10 mouse cellular contexts compared by ENCODE assay signal in genomic region chr4:134119644-134120043, GRCm38 (mm10). TPM values are rescaled to one million over a fixed set of nuclear protein-coding genes. Genes with fewer than 3 reads are reported as not detected.
DNase-seq lines count a peak whose midpoint lies in the region; ATAC-seq and TF ChIP-seq lines count a peak whose summit lies in the region.
"Had no signal": no experiment of that assay in that cellular context is flagged by ENCODE, and none has a peak within 500 bp of the region (broad histone marks: within the 10 kb centered on the region; RNA-seq: fewer than 3 reads in every experiment).

No protein-coding gene starts in this region.

- no peak overlapping the region for H3K4me2 ChIP-seq in lung, postnatal 0 days (replicated peaks; ENCODE audit: low read depth, low read length)
- H3K4me2 ChIP-seq in embryonic facial prominence, embryonic 13.5 days: no peak overlapping the region
- no peak overlapping the region for H3K4me2 ChIP-seq in stomach, postnatal 0 days (replicated peaks; ENCODE audit: low read depth)
- H3K4me2 ChIP-seq: embryonic facial prominence, embryonic 15.5 days; neural tube, embryonic 12.5 days had no signal

- H3K27ac ChIP-seq in cerebellum, adult 2 months (ENCODE audit: insufficient read depth, low read length): no peak overlapping the region
- H3K27ac ChIP-seq in lung, postnatal 0 days (ENCODE audit: low read length): no peak overlapping the region
- H3K27ac ChIP-seq in embryonic facial prominence, embryonic 13.5 days: no peak overlapping the region
- H3K27ac ChIP-seq in stomach, postnatal 0 days (replicated peaks): no peak overlapping the region
- H3K27ac ChIP-seq: embryonic facial prominence, embryonic 15.5 days; neural tube, embryonic 12.5 days had no signal

- peaks cover 7% of the 10 kb centered on the region for H3K4me1 ChIP-seq in cerebellum, adult 2 months (ENCODE audit: control insufficient read depth, insufficient read depth, low read length)
- H3K4me1 ChIP-seq in lung, postnatal 0 days (ENCODE audit: insufficient read depth, low read depth, low read length): no peaks in the 10 kb centered on the region
- peaks cover 23% of the 10 kb centered on the region for H3K4me1 ChIP-seq in embryonic facial prominence, embryonic 13.5 days
- H3K4me1 ChIP-seq in stomach, postnatal 0 days (replicated peaks; ENCODE audit: control insufficient read depth, insufficient read depth): no peaks in the 10 kb centered on the region

- ATAC-seq in lung, postnatal 0 days: no peak
- ATAC-seq in embryonic facial prominence, embryonic 13.5 days (ENCODE audit: insufficient number of reproducible peaks, insufficient read depth, low FRiP score, low TSS enrichment, low read depth): peak; percentile 17; the same call in 1 of the 2 replicates
- ATAC-seq in stomach, postnatal 0 days (ENCODE audit: low FRiP score, low TSS enrichment): no peak

- no peaks in the 10 kb centered on the region for H3K9me3 ChIP-seq in lung, postnatal 0 days (ENCODE audit: low read length)
- H3K9me3 ChIP-seq in embryonic facial prominence, embryonic 13.5 days: no peaks in the 10 kb centered on the region
- H3K9me3 ChIP-seq in stomach, postnatal 0 days (ENCODE audit: control insufficient read depth, low read length): no peaks in the 10 kb centered on the region
- H3K9me3 ChIP-seq: embryonic facial prominence, embryonic 15.5 days; neural tube, embryonic 12.5 days had no signal

- WGBS in cerebellum, adult 2 months: 57% methylated on average over 9 of the region's 9 CpGs
- 67% methylated on average over 9 of the region's 9 CpGs for WGBS in lung, postnatal 0 days
- WGBS in embryonic facial prominence, embryonic 13.5 days: 58% methylated on average over 9 of the region's 9 CpGs
- 61% methylated on average over 9 of the region's 9 CpGs for WGBS in stomach, postnatal 0 days

- TF ChIP-seq POLR2A in cerebellum, adult 2 months (IDR thresholded peaks at IDR 0.05; ENCODE audit: borderline replicate concordance, insufficient read depth, low read length): no peak

- no peak for TF ChIP-seq EP300 in lung, postnatal 0 days (IDR thresholded peaks at IDR 0.05)
- no peak for TF ChIP-seq EP300 in stomach, postnatal 0 days (optimal IDR thresholded peaks at IDR 0.05)

- peak; percentile 12; the same call in 1 of the 2 replicates for TF ChIP-seq CTCF in cerebellum, adult 2 months (IDR thresholded peaks at IDR 0.05; ENCODE audit: borderline replicate concordance, insufficient read depth, low read depth, low read length)
- TF ChIP-seq CTCF in lung, postnatal 0 days (IDR thresholded peaks at IDR 0.05): peak; percentile 65
- TF ChIP-seq CTCF in stomach, postnatal 0 days (IDR thresholded peaks at IDR 0.05; ENCODE audit: low read depth): peak; percentile 64

- H3K36me3 ChIP-seq in lung, postnatal 0 days (ENCODE audit: insufficient read depth, low read length): no peaks in the 10 kb centered on the region
- H3K36me3 ChIP-seq in embryonic facial prominence, embryonic 13.5 days: no peaks in the 10 kb centered on the region
- no peaks in the 10 kb centered on the region for H3K36me3 ChIP-seq in stomach, postnatal 0 days (ENCODE audit: control insufficient read depth, insufficient read depth, low read length)
- H3K36me3 ChIP-seq: embryonic facial prominence, embryonic 15.5 days; neural tube, embryonic 12.5 days had no signal

- H3K9ac ChIP-seq in lung, postnatal 0 days (replicated peaks; ENCODE audit: low read depth): no peak overlapping the region
- H3K9ac ChIP-seq in embryonic facial prominence, embryonic 13.5 days: no peak overlapping the region
- H3K9ac ChIP-seq in stomach, postnatal 0 days (ENCODE audit: low read length): no peak overlapping the region
- H3K9ac ChIP-seq: embryonic facial prominence, embryonic 15.5 days; neural tube, embryonic 12.5 days had no signal

- no peak overlapping the region for H3K4me3 ChIP-seq in cerebellum, adult 2 months (replicated peaks; ENCODE audit: insufficient read depth, low read depth, low read length)
- no peak overlapping the region for H3K4me3 ChIP-seq in lung, postnatal 0 days (ENCODE audit: low read depth, low read length)
- no peak overlapping the region for H3K4me3 ChIP-seq in embryonic facial prominence, embryonic 13.5 days
- H3K4me3 ChIP-seq in stomach, postnatal 0 days (ENCODE audit: low read depth, low read length): no peak overlapping the region
- H3K4me3 ChIP-seq: embryonic facial prominence, embryonic 15.5 days; neural tube, embryonic 12.5 days had no signal

- no peaks in the 10 kb centered on the region for H3K27me3 ChIP-seq in cerebellum, adult 2 months (ENCODE audit: control insufficient read depth, insufficient read depth, low read length)
- H3K27me3 ChIP-seq in lung, postnatal 0 days (replicated peaks; ENCODE audit: insufficient read depth, low read length): no peaks in the 10 kb centered on the region
- H3K27me3 ChIP-seq in embryonic facial prominence, embryonic 13.5 days: no peaks in the 10 kb centered on the region
- no peaks in the 10 kb centered on the region for H3K27me3 ChIP-seq in stomach, postnatal 0 days (ENCODE audit: control insufficient read depth, insufficient read depth, low read length)
- H3K27me3 ChIP-seq: embryonic facial prominence, embryonic 15.5 days; neural tube, embryonic 12.5 days had no signal

- DNase-seq in cerebellum, adult 2 months: no peak
- no peak for DNase-seq in cerebellum, adult 8-10 months
- no peak for DNase-seq in lung, postnatal 0 days (ENCODE audit: low spot score)
- DNase-seq in lung, postnatal 10 days: no peak
- no peak for DNase-seq in stomach, postnatal 0 days (ENCODE audit: low spot score)
- DNase-seq in ovary, postnatal 10 days (ENCODE audit: low spot score): no peak
- no peak for DNase-seq in left cerebral cortex, adult 8-10 months (ENCODE audit: low spot score in 2 of 2)

RNA-seq across cellular contexts. Expression of gene Sh3bgrl3, which starts 8.9 kb away (rescaled TPM):
- polyA plus RNA-seq in cerebellum, adult 2 months (2012; rRNA removed): 238 and 258 TPM in 2 replicates
- polyA plus RNA-seq in lung, postnatal 0 days (2015; fragmentation: Nextera tagmentation; extraction: Ambion mirVana): 476 and 513 TPM in 2 replicates
- polyA plus RNA-seq in embryonic facial prominence, embryonic 13.5 days (2015; fragmentation: Nextera tagmentation; extraction: Ambion mirVana): 412 and 420 TPM in 2 replicates
- polyA plus RNA-seq in stomach, postnatal 0 days (2015; fragmentation: Nextera tagmentation; extraction: Ambion mirVana): 522 and 533 TPM in 2 replicates
- total RNA-seq in left cerebral cortex, adult 8-10 months (2022): 100 to 1,000 TPM; 192 to 255 (median 224) TPM

RNA-seq across cellular contexts. Expression of gene Ubxn11, which starts 17.3 kb away (rescaled TPM):
- polyA plus RNA-seq in cerebellum, adult 2 months (2012; rRNA removed): 14.8 and 15.0 TPM in 2 replicates
- polyA plus RNA-seq in lung, postnatal 0 days (2015; fragmentation: Nextera tagmentation; extraction: Ambion mirVana): 10.3 and 11.3 TPM in 2 replicates
- polyA plus RNA-seq in embryonic facial prominence, embryonic 13.5 days (2015; fragmentation: Nextera tagmentation; extraction: Ambion mirVana): 11.6 and 11.9 TPM in 2 replicates
- polyA plus RNA-seq in stomach, postnatal 0 days (2015; fragmentation: Nextera tagmentation; extraction: Ambion mirVana): 1.3 TPM in 2 replicates
- 10 to 100 TPM; 33.5 to 51.3 (median 43.0) TPM for total RNA-seq in left cerebral cortex, adult 8-10 months (2022)

RNA-seq across cellular contexts. Expression of gene Cd52, which starts 24.8 kb away (rescaled TPM):
- polyA plus RNA-seq in cerebellum, adult 2 months (2012; rRNA removed): 2.6 and 2.8 TPM in 2 replicates
- polyA plus RNA-seq in lung, postnatal 0 days (2015; fragmentation: Nextera tagmentation; extraction: Ambion mirVana): 65.8 and 65.9 TPM in 2 replicates
- 9.1 and 11.2 TPM in 2 replicates for polyA plus RNA-seq in embryonic facial prominence, embryonic 13.5 days (2015; fragmentation: Nextera tagmentation; extraction: Ambion mirVana)
- polyA plus RNA-seq in stomach, postnatal 0 days (2015; fragmentation: Nextera tagmentation; extraction: Ambion mirVana): 18.0 and 20.3 TPM in 2 replicates
- total RNA-seq in left cerebral cortex, adult 8-10 months (2022): 10 to 100 TPM in 2 of 4 experiments, 1 to 10 TPM in 2; 2.5 to 32.5 (median 12.8) TPM

RNA-seq across cellular contexts. Expression of gene Crybg2, which starts 59.0 kb away (rescaled TPM):
- 0.65 and 0.89 TPM in 2 replicates for polyA plus RNA-seq in cerebellum, adult 2 months (2012; rRNA removed)
- 2.8 and 3.1 TPM in 2 replicates for polyA plus RNA-seq in lung, postnatal 0 days (2015; fragmentation: Nextera tagmentation; extraction: Ambion mirVana)
- 4.7 and 7.8 TPM in 2 replicates for polyA plus RNA-seq in embryonic facial prominence, embryonic 13.5 days (2015; fragmentation: Nextera tagmentation; extraction: Ambion mirVana)
- polyA plus RNA-seq in stomach, postnatal 0 days (2015; fragmentation: Nextera tagmentation; extraction: Ambion mirVana): 15.6 and 21.6 TPM in 2 replicates
- 1 to 10 TPM; 3.6 to 6.8 (median 5.8) TPM for total RNA-seq in left cerebral cortex, adult 8-10 months (2022)

Comparison
In these comparisons a context has a peak if more than half of its experiments do, and no peak if none do; other contexts are left out.
1. CTCF ChIP-seq: peak in every context shown above with its lines; median percentile 65 in lung, postnatal 0 days; 64 in stomach, postnatal 0 days; 12 in cerebellum, adult 2 months.